Mouse (Mus musculus): ENCODE data around the gene Fkbp7. TPM values are rescaled to one million over a fixed set of nuclear protein-coding genes. Genes with fewer than 3 reads are reported as not detected.
"Not testable (repeated sequence)": the region's sequence is repeated elsewhere in the genome, so short reads cannot be mapped to it uniquely, and the experiment has no call there.

Gene Fkbp7
- total and polyA plus RNA-seq, 3 experiments, result 1.1 to 1.8 TPM; not detected in 1

DNA sequence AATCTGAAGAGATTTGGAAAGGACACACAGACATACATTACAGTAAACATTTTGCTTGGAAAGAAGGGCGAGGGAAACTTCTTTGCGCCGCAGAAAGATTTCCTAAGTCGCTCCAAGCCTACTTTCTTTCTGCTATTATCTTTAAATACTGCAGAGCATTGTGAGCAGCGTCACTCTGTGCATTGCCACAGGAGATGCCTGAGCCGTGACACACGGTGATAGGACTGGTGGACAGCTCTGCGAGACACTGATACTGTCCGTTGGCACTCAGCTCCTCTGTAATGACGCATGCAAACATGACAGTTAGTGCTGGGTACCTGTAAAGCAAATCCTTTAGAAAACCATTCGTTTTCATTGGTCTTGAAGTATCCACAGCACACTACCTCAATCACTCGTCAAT is 42.6 kb downstream of the Fkbp7 start:
- H3K36me3 ChIP-seq (ENCODE audit: control insufficient read depth in 1 of 2, insufficient read depth in 2 of 2, low read length in 2 of 2), result no peaks in the 10 kb centered on the region
- no peak overlapping the region for H3K4me3 ChIP-seq (ENCODE audit: control insufficient read depth in 1 of 2, insufficient read depth in 1 of 2, low read depth in 2 of 2, low read length in 2 of 2)
- H3K9ac ChIP-seq (ENCODE audit: control insufficient read depth, low read depth, low read length, poor library complexity, severe bottlenecking), result no peak overlapping the region
- no peaks in the 10 kb centered on the region for H3K4me1 ChIP-seq (ENCODE audit: control insufficient read depth in 1 of 2, insufficient read depth in 2 of 2, low read length in 2 of 2)
- no peak overlapping the region for H3K27ac ChIP-seq (ENCODE audit: control insufficient read depth, low read depth, low read length)
- TF ChIP-seq SIN3A (IDR thresholded peaks at IDR 0.05; ENCODE audit: low read length) (no peak), USF1 (IDR thresholded peaks at IDR 0.05; ENCODE audit: low read depth, low read length) (no peak), MAFK (IDR thresholded peaks at IDR 0.05; ENCODE audit: borderline replicate concordance, low read depth, low read length) (no peak), RCOR1 (IDR thresholded peaks at IDR 0.05; ENCODE audit: low read depth, low read length) (no peak), ZMIZ1 (IDR thresholded peaks at IDR 0.05; ENCODE audit: low read depth, low read length) (no peak), MAX (IDR thresholded peaks at IDR 0.05; ENCODE audit: low read length) (no peak), CTCF (IDR thresholded peaks at IDR 0.05 in 2 of 3, conservative IDR thresholded peaks at IDR 0.05 in 1 of 3; ENCODE audit: control insufficient read depth in 1 of 3, insufficient read depth in 1 of 3, low read depth in 2 of 3, low read length in 3 of 3, poor library complexity in 1 of 3, severe bottlenecking in 1 of 3) (no peak), ZC3H11A (IDR thresholded peaks at IDR 0.05; ENCODE audit: low read depth, low read length) (no peak), ETS1 (IDR thresholded peaks at IDR 0.05; ENCODE audit: low read depth, low read length) (no peak), NELFE (IDR thresholded peaks at IDR 0.05; ENCODE audit: low read depth, low read length) (no peak), ELF1 (IDR thresholded peaks at IDR 0.05; ENCODE audit: low read depth, low read length) (no peak), CHD1 (IDR thresholded peaks at IDR 0.05; ENCODE audit: low read depth, low read length) (no peak)
- no peak for DNase-seq (ENCODE audit: low read depth, low spot score)
- H3K79me2 ChIP-seq (ENCODE audit: control insufficient read depth, insufficient read depth, low read length, poor library complexity), result no peaks in the 10 kb centered on the region
- no peaks in the 10 kb centered on the region; the same call in 1 of the 2 replicates for H3K9me3 ChIP-seq (replicated peaks; ENCODE audit: insufficient read depth, low read length)
- no peaks in the 10 kb centered on the region for H3K27me3 ChIP-seq (ENCODE audit: control insufficient read depth in 1 of 2, insufficient read depth in 2 of 2, low read length in 2 of 2)

- not testable (repeated sequence) for H3K4me3 ChIP-seq (ENCODE audit: control insufficient read depth in 1 of 2, insufficient read depth in 1 of 2, low read depth in 2 of 2, low read length in 2 of 2); H3K9ac ChIP-seq (ENCODE audit: control insufficient read depth, low read depth, low read length, poor library complexity, severe bottlenecking); H3K36me3 ChIP-seq (ENCODE audit: control insufficient read depth in 1 of 2, insufficient read depth in 2 of 2, low read length in 2 of 2); H3K27me3 ChIP-seq (ENCODE audit: control insufficient read depth in 1 of 2, insufficient read depth in 2 of 2, low read length in 2 of 2); H3K4me1 ChIP-seq (ENCODE audit: control insufficient read depth in 1 of 2, insufficient read depth in 2 of 2, low read length in 2 of 2); DNase-seq (ENCODE audit: low read depth, low spot score); H3K79me2 ChIP-seq (ENCODE audit: control insufficient read depth, insufficient read depth, low read length, poor library complexity); H3K9me3 ChIP-seq (replicated peaks; ENCODE audit: insufficient read depth, low read length); H3K27ac ChIP-seq (ENCODE audit: control insufficient read depth, low read depth, low read length)
- TF ChIP-seq RCOR1 (IDR thresholded peaks at IDR 0.05; ENCODE audit: low read depth, low read length), result peak; percentile 72
- TF ChIP-seq TCF12 (IDR thresholded peaks at IDR 0.05; ENCODE audit: low read depth, low read length), result 0 out of 2 replicates have a peak, but pooled peaks have one; percentile 26
- peak; percentile 50; the same call in 1 of the 2 replicates for TF ChIP-seq GATA1 (IDR thresholded peaks at IDR 0.05; ENCODE audit: low read depth, low read length)
- TF ChIP-seq EP300 (IDR thresholded peaks at IDR 0.05; ENCODE audit: low read depth in 1 of 2, low read length in 2 of 2), result peak in 1 of 2 experiments; percentile 59; a peak in 1 of 4 replicates
Measured at GRCm38 (mm10) chr2:76622316-76622715, 50.6 kb downstream of the Fkbp7 start.

- Histone ChIP-seq H3K9me3 (replicated peaks; ENCODE audit: insufficient read depth, low read length) (no peaks in the 10 kb centered on the region; the same call in 1 of the 2 replicates), H3K4me3 (ENCODE audit: control insufficient read depth in 1 of 2, insufficient read depth in 1 of 2, low read depth in 2 of 2, low read length in 2 of 2) (no peak overlapping the region), H3K79me2 (ENCODE audit: control insufficient read depth, insufficient read depth, low read length, poor library complexity) (no peaks in the 10 kb centered on the region), H3K4me1 (ENCODE audit: control insufficient read depth in 1 of 2, insufficient read depth in 2 of 2, low read length in 2 of 2) (peaks cover 0 to 4% of the 10 kb centered on the region in 2 experiments; a peak in 1 of 4 replicates), H3K27ac (ENCODE audit: control insufficient read depth, low read depth, low read length) (no peak overlapping the region), H3K9ac (ENCODE audit: control insufficient read depth, low read depth, low read length, poor library complexity, severe bottlenecking) (no peak overlapping the region), H3K36me3 (ENCODE audit: control insufficient read depth in 1 of 2, insufficient read depth in 2 of 2, low read length in 2 of 2) (peaks cover 0 to 3% of the 10 kb centered on the region in 2 experiments; a peak in 2 of 4 replicates), H3K27me3 (ENCODE audit: control insufficient read depth in 1 of 2, insufficient read depth in 2 of 2, low read length in 2 of 2) (no peaks in the 10 kb centered on the region)
- TF ChIP-seq TCF12 (IDR thresholded peaks at IDR 0.05; ENCODE audit: low read depth, low read length) (no peak), RCOR1 (IDR thresholded peaks at IDR 0.05; ENCODE audit: low read depth, low read length) (no peak), USF1 (IDR thresholded peaks at IDR 0.05; ENCODE audit: low read depth, low read length) (no peak), MXI1 (IDR thresholded peaks at IDR 0.05; ENCODE audit: low read depth, low read length) (no peak)
- no peak for DNase-seq (ENCODE audit: low read depth, low spot score)
Measured at GRCm38 (mm10) chr2:76621724-76622123, 51.2 kb downstream of the Fkbp7 start.
